Mouse (Mus musculus): ENCODE measurements at regions not wholly inside any gene's neighbourhood (a gene's known extent, or its start where the extent isn't known, plus 50 kb on each side); places are given as distances from the start of the nearest gene placed in this dataset.

DNA sequence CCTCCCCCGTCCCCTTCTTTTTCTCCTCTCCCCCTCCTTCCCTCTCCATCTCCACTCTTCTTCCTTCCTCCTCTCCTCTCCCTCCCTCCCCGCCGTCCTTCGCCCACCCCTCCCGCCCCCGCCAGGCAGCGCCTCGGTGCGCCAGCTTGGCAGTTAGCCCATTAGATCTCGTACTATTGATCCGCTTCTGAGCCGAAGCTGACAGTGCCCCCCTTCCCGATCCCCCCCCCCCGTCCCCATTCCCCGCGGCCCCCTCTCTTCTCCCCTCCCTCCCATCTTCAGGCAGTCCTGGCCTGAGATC is 62.2 kb upstream of the Btrc start:
- TF ChIP-seq ZMIZ1 (IDR thresholded peaks at IDR 0.05; ENCODE audit: low read depth, low read length) (no peak), TCF12 (IDR thresholded peaks at IDR 0.05; ENCODE audit: low read depth, low read length) (no peak), SIN3A (IDR thresholded peaks at IDR 0.05; ENCODE audit: low read length) (no peak), ZNF384 (IDR thresholded peaks at IDR 0.05; ENCODE audit: low read depth, low read length) (no peak), UBTF (IDR thresholded peaks at IDR 0.05; ENCODE audit: low read depth, low read length) (no peak), POLR2A (IDR thresholded peaks at IDR 0.05; ENCODE audit: low read depth, low read length) (no peak), CTCF (conservative IDR thresholded peaks at IDR 0.05 in 1 of 2, IDR thresholded peaks at IDR 0.05 in 1 of 2; ENCODE audit: low read depth in 2 of 2, low read length in 2 of 2) (no peak), USF1 (IDR thresholded peaks at IDR 0.05; ENCODE audit: low read depth, low read length) (no peak), USF2 (conservative IDR thresholded peaks at IDR 0.05; ENCODE audit: low read depth, low read length) (no peak), ELF1 (IDR thresholded peaks at IDR 0.05; ENCODE audit: low read depth, low read length) (no peak), BHLHE40 (IDR thresholded peaks at IDR 0.05; ENCODE audit: low read depth, low read length) (no peak), MXI1 (IDR thresholded peaks at IDR 0.05; ENCODE audit: low read depth, low read length) (no peak), POLR2AphosphoS2 (IDR thresholded peaks at IDR 0.05; ENCODE audit: low read depth, low read length) (no peak)

Data from CH12.LX (cell line).